Mouse (Mus musculus): ENCODE data around the gene Zc3hc1.

- no peak for TF ChIP-seq POLR2A (IDR thresholded peaks at IDR 0.05; ENCODE audit: insufficient read depth, low read depth, low read length)
- TF ChIP-seq CTCF (IDR thresholded peaks at IDR 0.05) = no peak
Measured at GRCm38 (mm10) chr6:30436476-30436875, 45.6 kb upstream of the Zc3hc1 start.
